Mouse (Mus musculus) urinary bladder, postnatal 10 days (tissue): ENCODE results near the gene Pcnp.
"Not testable (repeated sequence)": the region's sequence is repeated elsewhere in the genome, so short reads cannot be mapped to it uniquely, and the experiment has no call there.

ENCODE experiments used
- DNase-seq: peaks from one replicate; pipeline ENCODE4 v3.0.0; 2022; ENCODE audit warnings: low spot score

The Pcnp gene

GRCm38 (mm10) chr16:56029661-56030082, at the start of gene Pcnp:
Gene Pcnp (minus strand): TSS chr16:56029739.
- DNase-seq: peak; percentile 97

GRCm38 (mm10) chr16:56076121-56076869, 46.8 kb upstream of the Pcnp start:
- no peak for DNase-seq

GRCm38 (mm10) chr16:56075222-56076111, 45.9 kb upstream of the Pcnp start:
- peak; percentile 29 for DNase-seq

GRCm38 (mm10) chr16:56074565-56074964, 45.0 kb upstream of the Pcnp start:
- DNase-seq: no peak

GRCm38 (mm10) chr16:56074122-56074521, 44.6 kb upstream of the Pcnp start:
- DNase-seq: no peak

GRCm38 (mm10) chr16:56073150-56073549, 43.6 kb upstream of the Pcnp start:
- DNase-seq: not testable (repeated sequence)

- DNase-seq: no peak
Measured at GRCm38 (mm10) chr16:56072533-56072932, 43.0 kb upstream of the Pcnp start.

- DNase-seq: no peak
Measured at GRCm38 (mm10) chr16:56071317-56072232, 42.0 kb upstream of the Pcnp start.

GRCm38 (mm10) chr16:56068523-56069070, 39.1 kb upstream of the Pcnp start:
- DNase-seq: no peak

GRCm38 (mm10) chr16:56066113-56066512, 36.6 kb upstream of the Pcnp start:
- no peak for DNase-seq

- DNase-seq: no peak
Measured at GRCm38 (mm10) chr16:56064334-56064990, 34.9 kb upstream of the Pcnp start.

GRCm38 (mm10) chr16:56062981-56063380, 33.4 kb upstream of the Pcnp start:
- DNase-seq: no peak

- DNase-seq: no peak
Measured at GRCm38 (mm10) chr16:56061995-56062594, 32.6 kb upstream of the Pcnp start.

- no peak for DNase-seq
Measured at GRCm38 (mm10) chr16:56058151-56058550, 28.6 kb upstream of the Pcnp start.

GRCm38 (mm10) chr16:56056944-56057590, 27.5 kb upstream of the Pcnp start:
- DNase-seq: no peak

- no peak for DNase-seq
Measured at GRCm38 (mm10) chr16:56055911-56056310, 26.4 kb upstream of the Pcnp start.

- DNase-seq: not testable (repeated sequence)
Measured at GRCm38 (mm10) chr16:56048038-56048437, 18.5 kb upstream of the Pcnp start, which contains the start of gene Senp7. Gene Senp7 (plus strand): TSS chr16:56048338.

GRCm38 (mm10) chr16:56038090-56038489, 8.6 kb upstream of the Pcnp start:
- DNase-seq: no peak

- DNase-seq: peak; percentile 77
Measured at GRCm38 (mm10) chr16:56037138-56038010, 7.8 kb upstream of the Pcnp start, which contains the start of gene Trmt10c. Gene Trmt10c (minus strand): TSS chr16:56037819.
